Mouse (Mus musculus) hindbrain, embryonic 11.5 days (tissue): Measurements from ENCODE around the gene Iqce. TPM values are rescaled to one million over a fixed set of nuclear protein-coding genes. Genes with fewer than 3 reads are reported as not detected.

Experiments used
- ATAC-seq: fragments of 200-750 bp; cut with Nextera tagmentation; 2 replicates; pipeline ENCODE4 v1.8.0; 2017; ENCODE audit warnings: mild to moderate bottlenecking, moderate TSS enrichment, moderate library complexity; ENCODE audit not compliant: low FRiP score
- DNase-seq: peaks from one replicate; pipeline ENCODE4 v3.0.0-alpha.2; 2015; ENCODE audit warnings: low spot score
- H3K27ac ChIP-seq: fragments of 300-500 bp; sonication (generic); 2 replicates; pipeline ENCODE4 v1.5.1; 2014; ENCODE audit warnings: mild to moderate bottlenecking, low read depth, low read length
- H3K27me3 ChIP-seq: fragments of 300-500 bp; sonication (generic); 2 replicates; pipeline ENCODE4 v1.6.1; 2014; ENCODE audit warnings: mild to moderate bottlenecking, low read length, moderate library complexity, mixed read lengths; ENCODE audit not compliant: control insufficient read depth, insufficient read depth
- H3K36me3 ChIP-seq: fragments of 300-500 bp; sonication (generic); 2 replicates; pipeline ENCODE4 v1.6.1; 2014; ENCODE audit warnings: mild to moderate bottlenecking, low read length, moderate library complexity, mixed read lengths; ENCODE audit not compliant: control insufficient read depth, insufficient read depth
- H3K4me1 ChIP-seq: fragments of 300-500 bp; sonication (generic); replicated peaks from 2 replicates; pipeline ENCODE4 v1.6.1; 2014; ENCODE audit warnings: low read length, mixed read lengths; ENCODE audit not compliant: control insufficient read depth, insufficient read depth
- H3K4me2 ChIP-seq: fragments of 300-500 bp; sonication (generic); replicated peaks from 2 replicates; pipeline ENCODE4 v1.6.1; 2014; ENCODE audit warnings: mild to moderate bottlenecking, low read depth, low read length
- H3K4me3 ChIP-seq: fragments of 300-500 bp; sonication (generic); 2 replicates; pipeline ENCODE4 v1.5.1; 2014; ENCODE audit warnings: low read depth, low read length
- H3K9ac ChIP-seq: fragments of 300-500 bp; sonication (generic); 2 replicates; pipeline ENCODE4 v1.6.1; 2014; ENCODE audit warnings: low read depth, low read length
- H3K9me3 ChIP-seq: fragments of 300-500 bp; sonication (generic); 2 replicates; pipeline ENCODE4 v1.6.1; 2016; ENCODE audit warnings: low read length; ENCODE audit not compliant: control insufficient read depth
- WGBS: fragments of 180-500 bp; shearing (Covaris S2); extraction: QIAGEN DNeasy Blood & Tissue Kit; methylation state at CpG from one replicate; pipeline ENCODE4 v1.1.7; 2014; 5-methylcytosine and 5-hydroxymethylcytosine counted together
- polyA plus RNA-seq: library from polyadenylated mRNA; unstranded; fragments of >200 nt; fragmentation: Nextera tagmentation; extraction: Ambion mirVana; gene quantifications from 2 replicates; pipeline ENCODE4 v1.2.1, GENCODE M21; 2014

Iqce gene
- polyA plus RNA-seq, 1 experiment from 2014 or later, result 16.8 TPM

- Histone ChIP-seq H3K4me2 (peak overlapping the region; percentile 83), H3K27me3 (no peaks in the 10 kb centered on the region), H3K9ac (peak overlapping the region; percentile 80), H3K4me1 (peaks cover 22% of the 10 kb centered on the region), H3K27ac (peak overlapping the region; percentile 98), H3K36me3 (peaks cover 15% of the 10 kb centered on the region), H3K9me3 (no peaks in the 10 kb centered on the region), H3K4me3 (peak overlapping the region; percentile 56)
- DNase-seq, result no peak
- ATAC-seq, result no peak
- 36% methylated on average over 18 of the region's 18 CpGs for WGBS
Observed at GRCm38 (mm10) chr5:140612191-140612590, 90.0 kb downstream of the Iqce start.

Other genes starting within 250 kb of the Iqce start
- 9.7 and 10.8 TPM in 2 replicates for gene Chst12, start 196.8 kb downstream of the Iqce start, polyA plus RNA-seq
- gene Grifin, start 137.3 kb downstream of the Iqce start, polyA plus RNA-seq, result not detected in 2 replicates
- gene Lfng, start 95.1 kb downstream of the Iqce start, polyA plus RNA-seq, result 34.1 and 38.8 TPM in 2 replicates
- gene Ttyh3, start 53.3 kb downstream of the Iqce start, polyA plus RNA-seq, result 52.9 and 53.1 TPM in 2 replicates
- 8.8 and 9.6 TPM in 2 replicates for gene Brat1, start 2.6 kb upstream of the Iqce start, polyA plus RNA-seq
- gene Amz1, start 21.7 kb upstream of the Iqce start, polyA plus RNA-seq, result 0.32 and 1.5 TPM in 2 replicates
- 17.2 and 32.3 TPM in 2 replicates for gene Gna12, start 128.1 kb upstream of the Iqce start, polyA plus RNA-seq